Mouse (Mus musculus) liver, embryonic 14.5 days (tissue): ENCODE measurements around the gene Lpp.

Experiments used
- CTCF ChIP-seq: IDR thresholded peaks from 2 replicates; pipeline ENCODE4 v1.5.1; 2016; ENCODE audit warnings: antibody characterized with exemption, low read depth, control low read depth
- EP300 ChIP-seq: IDR thresholded peaks from 2 replicates; pipeline ENCODE4 v1.6.1; 2016; ENCODE audit warnings: antibody characterized with exemption, low read depth

DNA sequence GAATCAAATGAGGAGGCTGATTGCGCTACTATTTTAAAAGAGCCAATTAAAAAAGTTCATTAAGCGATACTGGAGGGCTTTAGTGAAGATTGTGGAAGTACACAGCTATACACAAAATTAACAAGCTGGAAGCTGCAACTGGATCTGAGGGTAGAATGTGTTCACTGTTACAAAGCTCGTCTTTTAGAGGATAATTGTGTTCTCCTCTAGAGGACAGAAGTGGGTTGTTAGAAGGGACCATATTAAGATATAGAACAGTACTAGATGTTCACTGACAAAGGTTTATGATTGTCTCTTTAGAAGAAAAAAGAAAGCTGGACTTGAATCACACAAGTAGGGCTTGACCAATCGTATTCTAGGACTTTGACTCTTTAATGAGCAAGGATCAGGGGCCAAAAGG, 27.4 kb upstream of the Lpp start:
- no peak for TF ChIP-seq CTCF
- TF ChIP-seq EP300: no peak
